ENCODE assay signal across 23 mouse cellular contexts in the genomic region with DNA sequence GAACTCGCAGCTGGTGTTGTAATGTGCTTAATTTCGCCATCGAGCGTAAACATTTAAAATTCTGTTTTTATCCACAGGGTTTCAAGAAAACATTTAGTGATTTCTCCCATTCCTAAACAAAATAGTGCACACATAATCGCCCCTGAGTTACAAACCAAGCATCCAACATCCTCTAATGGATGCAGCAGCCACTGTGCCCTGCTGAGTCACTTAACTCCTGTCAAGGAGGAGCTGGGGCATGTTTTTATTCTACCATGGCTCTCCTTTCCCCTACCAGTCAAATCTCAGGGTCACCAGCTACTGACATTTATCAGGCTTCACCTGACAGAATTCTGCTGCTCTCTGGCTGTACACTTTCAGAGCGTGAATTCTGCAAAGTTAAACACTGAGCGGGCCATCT.
DNase-seq lines count a peak whose midpoint lies in the region; ATAC-seq lines count a peak whose summit lies in the region.
"Had no signal": no experiment of that assay in that cellular context is flagged by ENCODE, and none has a peak within 500 bp of the region (broad histone marks: within the 10 kb centered on the region; RNA-seq: fewer than 3 reads in every experiment).

No protein-coding gene starts in this region.

- no peaks in the 10 kb centered on the region for H3K27me3 ChIP-seq in hindbrain, embryonic 14.5 days (ENCODE audit: control insufficient read depth, insufficient read depth, low read length)
- no peaks in the 10 kb centered on the region for H3K27me3 ChIP-seq in hindbrain, embryonic 11.5 days (ENCODE audit: control insufficient read depth, insufficient read depth, low read length)
- H3K27me3 ChIP-seq in neural tube, embryonic 13.5 days = no peaks in the 10 kb centered on the region
- H3K27me3 ChIP-seq: embryonic facial prominence, embryonic 12.5 days had no signal

- peaks cover 7% of the 10 kb centered on the region; the same call in 1 of the 2 replicates for H3K4me1 ChIP-seq in hindbrain, embryonic 14.5 days (replicated peaks; ENCODE audit: control insufficient read depth, insufficient read depth, low read length)
- H3K4me1 ChIP-seq in hindbrain, embryonic 11.5 days (replicated peaks; ENCODE audit: control insufficient read depth, insufficient read depth, low read length) = no peaks in the 10 kb centered on the region
- peaks cover 17% of the 10 kb centered on the region; the same call in 1 of the 2 replicates for H3K4me1 ChIP-seq in neural tube, embryonic 13.5 days (replicated peaks)
- H3K4me1 ChIP-seq: embryonic facial prominence, embryonic 12.5 days had no signal

- no peaks in the 10 kb centered on the region for H3K9me3 ChIP-seq in hindbrain, embryonic 14.5 days (ENCODE audit: control insufficient read depth, low read length)
- no peaks in the 10 kb centered on the region for H3K9me3 ChIP-seq in hindbrain, embryonic 11.5 days (ENCODE audit: control insufficient read depth, low read length)
- H3K9me3 ChIP-seq in neural tube, embryonic 13.5 days = no peaks in the 10 kb centered on the region
- H3K9me3 ChIP-seq: embryonic facial prominence, embryonic 12.5 days; G1E; midbrain, embryonic 10.5 days had no signal

- 0 out of 2 replicates have a peak, but pooled peaks have one; percentile 31 for ATAC-seq in hindbrain, embryonic 14.5 days (ENCODE audit: low FRiP score)
- no peak for ATAC-seq in hindbrain, embryonic 11.5 days (ENCODE audit: low FRiP score)
- peak; percentile 19; the same call in 1 of the 2 replicates for ATAC-seq in neural tube, embryonic 13.5 days (ENCODE audit: low read depth)
- ATAC-seq: forebrain, embryonic 14.5 days; intestine, embryonic 16.5 days had no signal

- DNase-seq in cerebellum, adult 9-11 months = peak; percentile 31
- DNase-seq in cerebellum, adult 8-10 months = no peak
- DNase-seq in hindbrain, embryonic 14.5 days (ENCODE audit: low spot score) = no peak
- DNase-seq in hindbrain, embryonic 11.5 days (ENCODE audit: low spot score) = no peak
- no peak for DNase-seq in neural tube, embryonic 10.5 days (ENCODE audit: extremely low spot score, low spot score)
- DNase-seq in thymus, postnatal 36 days = no peak
- no peak for DNase-seq in layer of hippocampus, adult 9-11 months
- DNase-seq: adrenal gland, postnatal 10 days; embryo, embryonic 11 days; gastrocnemius, postnatal 14 days; heart, postnatal 14 days; kidney, adult 8-10 months; liver; lung, adult 2 months; lung, postnatal 14 days had no signal

- H3K4me2 ChIP-seq in hindbrain, embryonic 14.5 days (replicated peaks) = no peak overlapping the region
- H3K4me2 ChIP-seq in hindbrain, embryonic 11.5 days (replicated peaks; ENCODE audit: low read depth, low read length) = no peak overlapping the region
- H3K4me2 ChIP-seq in neural tube, embryonic 13.5 days = no peak overlapping the region
- H3K4me2 ChIP-seq: embryonic facial prominence, embryonic 12.5 days had no signal

- H3K9ac ChIP-seq in hindbrain, embryonic 14.5 days = no peak overlapping the region
- no peak overlapping the region for H3K9ac ChIP-seq in hindbrain, embryonic 11.5 days (ENCODE audit: low read depth, low read length)
- no peak overlapping the region for H3K9ac ChIP-seq in neural tube, embryonic 13.5 days
- H3K9ac ChIP-seq: embryonic facial prominence, embryonic 12.5 days; liver, embryonic 14.5 days had no signal

- no peak overlapping the region for H3K4me3 ChIP-seq in hindbrain, embryonic 14.5 days (replicated peaks; ENCODE audit: low read length)
- no peak overlapping the region for H3K4me3 ChIP-seq in hindbrain, embryonic 11.5 days (ENCODE audit: low read depth, low read length)
- H3K4me3 ChIP-seq in neural tube, embryonic 13.5 days = no peak overlapping the region
- H3K4me3 ChIP-seq: embryonic facial prominence, embryonic 12.5 days; midbrain, embryonic 10.5 days had no signal

- no peaks in the 10 kb centered on the region for H3K36me3 ChIP-seq in hindbrain, embryonic 14.5 days (replicated peaks; ENCODE audit: control insufficient read depth, insufficient read depth)
- H3K36me3 ChIP-seq in hindbrain, embryonic 11.5 days (ENCODE audit: control insufficient read depth, insufficient read depth, low read length) = no peaks in the 10 kb centered on the region
- H3K36me3 ChIP-seq in neural tube, embryonic 13.5 days = no peaks in the 10 kb centered on the region
- H3K36me3 ChIP-seq: embryonic facial prominence, embryonic 12.5 days; G1E; midbrain, embryonic 10.5 days had no signal

- WGBS in hindbrain, embryonic 14.5 days = 81% methylated on average over 7 of the region's 7 CpGs
- 81% methylated on average over 7 of the region's 7 CpGs for WGBS in hindbrain, embryonic 11.5 days
- 59% methylated on average over 7 of the region's 7 CpGs for WGBS in neural tube, embryonic 13.5 days

- H3K27ac ChIP-seq in hindbrain, embryonic 14.5 days = peak overlapping the region; percentile 26
- H3K27ac ChIP-seq in hindbrain, embryonic 11.5 days (ENCODE audit: low read depth, low read length) = no peak overlapping the region
- H3K27ac ChIP-seq in neural tube, embryonic 13.5 days (replicated peaks) = peak overlapping the region; percentile 35
- H3K27ac ChIP-seq: embryonic facial prominence, embryonic 12.5 days; kidney, postnatal 0 days; liver, embryonic 14.5 days; midbrain, embryonic 10.5 days had no signal
